Mouse (Mus musculus): ENCODE measurements around the gene Phgr1. TPM values are rescaled to one million over a fixed set of nuclear protein-coding genes. Genes with fewer than 3 reads are reported as not detected.

The Phgr1 gene
- polyA plus RNA-seq, 1 experiment from 2014 or later = not detected

- Histone ChIP-seq H3K4me2 (peak overlapping the region; percentile 61), H3K4me1 (ENCODE audit: insufficient read depth) (peaks cover 30% of the 10 kb centered on the region), H3K9ac (peak overlapping the region; percentile 47), H3K9me3 (ENCODE audit: low read depth, low read length) (no peaks in the 10 kb centered on the region), H3K36me3 (ENCODE audit: insufficient read depth) (no peaks in the 10 kb centered on the region), H3K27ac (ENCODE audit: low read depth) (peak overlapping the region; percentile 96), H3K4me3 (ENCODE audit: low read depth, low read length) (peak overlapping the region; percentile 24; the same call in 1 of the 2 replicates), H3K27me3 (ENCODE audit: insufficient read depth, low read length) (no peaks in the 10 kb centered on the region; the same call in 1 of the 2 replicates)
- ATAC-seq (ENCODE audit: insufficient read depth) = no peak
- 78% methylated on average over 12 of the region's 12 CpGs for WGBS
- peak; percentile 31 for DNase-seq
- peak; percentile 54 for TF ChIP-seq CTCF (IDR thresholded peaks at IDR 0.05; ENCODE audit: low read depth)
Observed at GRCm38 (mm10) chr2:118761358-118761757, 11.2 kb upstream of the Phgr1 start.

DNA sequence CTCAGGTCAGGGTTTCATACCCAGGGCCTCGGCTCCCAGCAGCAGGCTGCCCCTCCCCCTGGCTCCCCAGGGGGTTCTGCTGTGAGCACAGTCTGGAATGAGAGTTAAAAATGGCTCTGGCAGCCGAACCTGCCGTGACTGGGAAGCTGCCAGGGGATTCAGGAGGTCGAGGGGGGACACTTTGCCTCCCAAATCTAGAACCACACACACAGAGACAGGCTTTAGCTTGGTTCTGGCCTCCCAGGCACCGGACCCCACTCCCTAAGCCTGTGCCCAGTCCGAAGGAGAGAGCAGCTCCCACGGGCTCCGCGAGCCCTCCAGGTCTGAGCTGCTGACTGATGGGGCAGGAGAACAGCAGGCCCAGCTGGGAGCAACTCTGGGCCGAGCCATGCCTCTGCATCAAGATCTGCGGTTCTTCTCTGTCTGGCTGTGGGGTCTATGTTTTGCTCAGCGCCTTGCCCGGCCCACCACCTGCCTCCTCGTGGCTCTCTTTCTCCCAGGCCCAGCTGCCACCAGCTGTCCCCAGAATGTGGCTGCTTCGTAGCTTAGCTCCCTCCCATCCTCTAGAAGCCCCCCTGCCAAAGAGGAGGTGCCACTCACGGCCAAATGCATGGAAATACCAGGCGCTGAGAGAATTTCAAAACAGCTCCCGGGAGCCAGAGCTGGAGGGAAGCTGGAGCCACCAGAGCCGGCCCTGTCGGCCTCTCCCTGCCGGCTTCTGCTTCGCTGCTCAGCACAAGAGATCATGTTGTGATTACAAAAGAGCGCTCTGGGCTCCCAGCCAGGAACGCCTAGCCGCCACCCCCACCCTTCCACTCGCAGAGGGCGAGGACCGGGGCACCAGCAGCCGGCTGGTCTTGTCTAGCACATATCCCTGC is 10.4 kb upstream of the Phgr1 start, which contains the start of gene Ccdc9b:
TSS of gene Ccdc9b (minus strand) at position 756 of the 878 bp plus-strand sequence.
- ATAC-seq (ENCODE audit: insufficient read depth) = peak; percentile 88
- DNase-seq = peak; percentile 95
- peak within 1 kb of the TSS; percentile 47 for H3K9ac ChIP-seq
- no peaks in the 10 kb centered on the region; the same call in 1 of the 2 replicates for H3K27me3 ChIP-seq (ENCODE audit: insufficient read depth, low read length)
- peak within 1 kb of the TSS; percentile 96 for H3K27ac ChIP-seq (ENCODE audit: low read depth)
- whole genome bisulfite sequencing = 9% methylated on average over 29 of the region's 29 CpGs
- TF ChIP-seq CTCF (IDR thresholded peaks at IDR 0.05; ENCODE audit: low read depth) = no peak
- H3K4me2 ChIP-seq = peak within 1 kb of the TSS; percentile 61
- H3K4me3 ChIP-seq (ENCODE audit: low read depth, low read length) = peak within 1 kb of the TSS; percentile 24
- peaks cover 30% of the 10 kb centered on the region for H3K4me1 ChIP-seq (ENCODE audit: insufficient read depth)
- H3K9me3 ChIP-seq (ENCODE audit: low read depth, low read length) = no peaks in the 10 kb centered on the region
- no peaks in the 10 kb centered on the region for H3K36me3 ChIP-seq (ENCODE audit: insufficient read depth)

DNA sequence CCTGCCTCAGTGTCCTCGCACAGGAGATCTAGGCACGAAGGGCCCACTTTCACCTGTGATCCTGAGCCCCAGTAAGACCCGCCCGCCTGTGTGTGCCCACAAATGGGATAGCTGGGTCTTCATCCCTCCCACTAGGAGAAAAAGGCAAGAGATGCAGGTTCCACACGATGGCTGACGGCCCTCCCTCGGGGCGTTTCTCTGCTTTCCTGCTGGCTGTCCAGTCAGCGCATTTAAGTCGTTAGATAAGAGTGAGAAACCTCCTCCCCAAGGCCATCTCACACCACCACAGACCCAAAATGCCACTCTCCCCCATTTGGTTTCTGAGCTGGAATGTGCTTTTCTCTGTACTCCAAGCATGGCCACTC is 9.8 kb upstream of the Phgr1 start:
- Histone ChIP-seq H3K4me1 (ENCODE audit: insufficient read depth) (peaks cover 30% of the 10 kb centered on the region), H3K4me3 (ENCODE audit: low read depth, low read length) (peak overlapping the region; percentile 24), H3K36me3 (ENCODE audit: insufficient read depth) (no peaks in the 10 kb centered on the region), H3K27ac (ENCODE audit: low read depth) (peak overlapping the region; percentile 96), H3K4me2 (peak overlapping the region; percentile 61), H3K9me3 (ENCODE audit: low read depth, low read length) (no peaks in the 10 kb centered on the region), H3K9ac (no peak overlapping the region), H3K27me3 (ENCODE audit: insufficient read depth, low read length) (no peaks in the 10 kb centered on the region; the same call in 1 of the 2 replicates)
- no peak for DNase-seq
- TF ChIP-seq CTCF (IDR thresholded peaks at IDR 0.05; ENCODE audit: low read depth) = no peak
- WGBS = 10% methylated on average over 10 of the region's 10 CpGs
- peak; percentile 41; the same call in 1 of the 2 replicates for ATAC-seq (ENCODE audit: insufficient read depth)

DNA sequence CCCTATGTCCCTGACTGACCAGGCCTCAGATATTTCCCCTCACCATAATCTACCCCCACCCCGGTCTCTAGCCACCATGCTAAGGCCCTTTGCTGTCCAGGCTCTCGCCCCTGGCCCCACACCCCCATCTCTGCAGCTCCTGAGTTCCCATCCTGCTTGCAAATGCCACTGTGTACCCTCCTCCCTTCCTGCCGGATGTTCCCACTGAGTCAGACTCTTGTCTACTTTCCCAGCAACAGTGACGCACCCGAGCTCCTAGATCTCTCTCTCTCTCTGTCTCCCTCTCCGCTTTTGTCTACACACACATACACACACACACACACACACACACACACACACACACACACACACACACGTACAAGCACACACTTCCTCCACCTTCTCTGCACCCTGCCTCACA is 9.1 kb upstream of the Phgr1 start:
- H3K4me1 ChIP-seq (ENCODE audit: insufficient read depth) = peaks cover 30% of the 10 kb centered on the region
- H3K9ac ChIP-seq = no peak overlapping the region
- H3K9me3 ChIP-seq (ENCODE audit: low read depth, low read length) = no peaks in the 10 kb centered on the region
- H3K36me3 ChIP-seq (ENCODE audit: insufficient read depth) = no peaks in the 10 kb centered on the region
- ATAC-seq (ENCODE audit: insufficient read depth) (no peak), DNase-seq (peak; percentile 37)
- H3K27me3 ChIP-seq (ENCODE audit: insufficient read depth, low read length) = no peaks in the 10 kb centered on the region; the same call in 1 of the 2 replicates
- no peak overlapping the region for H3K4me3 ChIP-seq (ENCODE audit: low read depth, low read length)
- H3K4me2 ChIP-seq = no peak overlapping the region
- H3K27ac ChIP-seq (ENCODE audit: low read depth) = peak overlapping the region; percentile 96
- TF ChIP-seq CTCF (IDR thresholded peaks at IDR 0.05; ENCODE audit: low read depth) = no peak
- 55% methylated on average over 6 of the region's 7 CpGs for WGBS

- peak; percentile 68 for TF ChIP-seq CTCF (IDR thresholded peaks at IDR 0.05; ENCODE audit: low read depth)
- Histone ChIP-seq H3K36me3 (ENCODE audit: insufficient read depth) (no peaks in the 10 kb centered on the region), H3K4me1 (ENCODE audit: insufficient read depth) (peaks cover 30% of the 10 kb centered on the region), H3K9me3 (ENCODE audit: low read depth, low read length) (no peaks in the 10 kb centered on the region), H3K27ac (ENCODE audit: low read depth) (peak overlapping the region; percentile 63; the same call in 1 of the 2 replicates), H3K27me3 (ENCODE audit: insufficient read depth, low read length) (no peaks in the 10 kb centered on the region; the same call in 1 of the 2 replicates), H3K9ac (no peak overlapping the region), H3K4me2 (no peak overlapping the region), H3K4me3 (ENCODE audit: low read depth, low read length) (no peak overlapping the region)
- DNase-seq (peak; percentile 71), ATAC-seq (ENCODE audit: insufficient read depth) (no peak)
- 19% methylated on average over 11 of the region's 11 CpGs for WGBS
Observed at GRCm38 (mm10) chr2:118764094-118764831, 8.3 kb upstream of the Phgr1 start.

GRCm38 (mm10) chr2:118764875-118765274 is 7.7 kb upstream of the Phgr1 start:
- ATAC-seq (ENCODE audit: insufficient read depth) (no peak), DNase-seq (no peak)
- no peak overlapping the region for H3K9ac ChIP-seq
- H3K4me2 ChIP-seq = no peak overlapping the region
- no peak overlapping the region for H3K4me3 ChIP-seq (ENCODE audit: low read depth, low read length)
- H3K4me1 ChIP-seq (ENCODE audit: insufficient read depth) = peaks cover 30% of the 10 kb centered on the region
- H3K27me3 ChIP-seq (ENCODE audit: insufficient read depth, low read length) = no peaks in the 10 kb centered on the region
- 79% methylated on average over 5 of the region's 5 CpGs for WGBS
- H3K27ac ChIP-seq (ENCODE audit: low read depth) = no peak overlapping the region
- no peak for TF ChIP-seq CTCF (IDR thresholded peaks at IDR 0.05; ENCODE audit: low read depth)
- H3K36me3 ChIP-seq (ENCODE audit: insufficient read depth) = no peaks in the 10 kb centered on the region
- H3K9me3 ChIP-seq (ENCODE audit: low read depth, low read length) = no peaks in the 10 kb centered on the region
